Mouse (Mus musculus): ENCODE data around the gene Uri1. TPM values are rescaled to one million over a fixed set of nuclear protein-coding genes. Genes with fewer than 3 reads are reported as not detected.

Gene Uri1
- polyA plus RNA-seq, 1 experiment from 2014 or later: 44.4 TPM

- Histone ChIP-seq H3K36me3 (replicated peaks) (no peaks in the 10 kb centered on the region), H3K27ac (no peak overlapping the region), H3K9me3 (no peaks in the 10 kb centered on the region), H3K4me3 (no peak overlapping the region), H3K27me3 (ENCODE audit: poor library complexity, severe bottlenecking) (no peaks in the 10 kb centered on the region), H3K4me1 (no peaks in the 10 kb centered on the region)
- WGBS: 41% methylated on average over 6 of the region's 6 CpGs
- DNase-seq (ENCODE audit: extremely low spot score, low spot score): no peak
Measured at GRCm38 (mm10) chr7:38030606-38031005, 7.3 kb upstream of the Uri1 start.

- WGBS: 85% methylated on average over 2 of the region's 2 CpGs
- no peaks in the 10 kb centered on the region for H3K9me3 ChIP-seq
- no peaks in the 10 kb centered on the region for H3K4me1 ChIP-seq
- H3K36me3 ChIP-seq (replicated peaks): no peaks in the 10 kb centered on the region
- no peak for DNase-seq (ENCODE audit: extremely low spot score, low spot score)
- no peak overlapping the region for H3K27ac ChIP-seq
- no peaks in the 10 kb centered on the region for H3K27me3 ChIP-seq (ENCODE audit: poor library complexity, severe bottlenecking)
- H3K4me3 ChIP-seq: no peak overlapping the region
Measured at GRCm38 (mm10) chr7:38029986-38030385, 6.6 kb upstream of the Uri1 start.

- no peaks in the 10 kb centered on the region for H3K4me1 ChIP-seq
- 66% methylated on average over 5 of the region's 5 CpGs for WGBS
- H3K36me3 ChIP-seq (replicated peaks): no peaks in the 10 kb centered on the region
- H3K27me3 ChIP-seq (ENCODE audit: poor library complexity, severe bottlenecking): no peaks in the 10 kb centered on the region
- no peak overlapping the region for H3K27ac ChIP-seq
- DNase-seq (ENCODE audit: extremely low spot score, low spot score): no peak
- no peak overlapping the region for H3K4me3 ChIP-seq
- no peaks in the 10 kb centered on the region for H3K9me3 ChIP-seq
Measured at GRCm38 (mm10) chr7:38029083-38029482, 5.7 kb upstream of the Uri1 start.

GRCm38 (mm10) chr7:38027940-38028600, 4.7 kb upstream of the Uri1 start:
- no peaks in the 10 kb centered on the region for H3K4me1 ChIP-seq
- H3K9me3 ChIP-seq: no peaks in the 10 kb centered on the region
- H3K36me3 ChIP-seq (replicated peaks): no peaks in the 10 kb centered on the region
- H3K4me3 ChIP-seq: no peak overlapping the region
- WGBS: 88% methylated on average over 7 of the region's 7 CpGs
- DNase-seq (ENCODE audit: extremely low spot score, low spot score): no peak
- H3K27ac ChIP-seq: no peak overlapping the region
- no peaks in the 10 kb centered on the region for H3K27me3 ChIP-seq (ENCODE audit: poor library complexity, severe bottlenecking)

GRCm38 (mm10) chr7:38024839-38025238, 1.5 kb upstream of the Uri1 start:
- Histone ChIP-seq H3K4me3 (no peak overlapping the region), H3K4me1 (peaks cover 4% of the 10 kb centered on the region; the same call in 1 of the 2 replicates)
- WGBS: 84% methylated on average over 4 of the region's 4 CpGs

GRCm38 (mm10) chr7:38019770-38020169, 3.6 kb downstream of the Uri1 start:
- Histone ChIP-seq H3K36me3 (replicated peaks) (no peaks in the 10 kb centered on the region), H3K4me3 (peak overlapping the region; percentile 96), H3K4me1 (peaks cover 33% of the 10 kb centered on the region), H3K27ac (peak overlapping the region; percentile 96), H3K27me3 (ENCODE audit: poor library complexity, severe bottlenecking) (no peaks in the 10 kb centered on the region), H3K9me3 (no peaks in the 10 kb centered on the region)
- no peak for DNase-seq (ENCODE audit: extremely low spot score, low spot score)
- 36% methylated on average over 2 of the region's 2 CpGs for WGBS

More at GRCm38 (mm10) chr7:38024839-38025238, 1.5 kb upstream of the Uri1 start:
- Histone ChIP-seq H3K36me3 (replicated peaks) (no peaks in the 10 kb centered on the region), H3K27me3 (ENCODE audit: poor library complexity, severe bottlenecking) (no peaks in the 10 kb centered on the region), H3K9me3 (no peaks in the 10 kb centered on the region), H3K27ac (no peak overlapping the region)
- no peak for DNase-seq (ENCODE audit: extremely low spot score, low spot score)

- Histone ChIP-seq H3K27me3 (ENCODE audit: poor library complexity, severe bottlenecking) (no peaks in the 10 kb centered on the region), H3K4me1 (peaks cover 33% of the 10 kb centered on the region), H3K36me3 (replicated peaks) (no peaks in the 10 kb centered on the region), H3K27ac (peak overlapping the region; percentile 96), H3K4me3 (peak overlapping the region; percentile 96), H3K9me3 (no peaks in the 10 kb centered on the region)
- DNase-seq (ENCODE audit: extremely low spot score, low spot score): peak; percentile 83
- WGBS: under 1% methylated on average over 44 of the region's 49 CpGs
Measured at GRCm38 (mm10) chr7:38019369-38019749, 4.0 kb downstream of the Uri1 start.

GRCm38 (mm10) chr7:38018416-38019368, 4.7 kb downstream of the Uri1 start:
- WGBS: under 1% methylated on average over 67 of the region's 67 CpGs
- Histone ChIP-seq H3K36me3 (replicated peaks) (no peaks in the 10 kb centered on the region), H3K9me3 (no peaks in the 10 kb centered on the region), H3K4me1 (peaks cover 33% of the 10 kb centered on the region), H3K4me3 (peak overlapping the region; percentile 96), H3K27me3 (ENCODE audit: poor library complexity, severe bottlenecking) (no peaks in the 10 kb centered on the region), H3K27ac (peak overlapping the region; percentile 96)
- DNase-seq (ENCODE audit: extremely low spot score, low spot score): peak; percentile 76

GRCm38 (mm10) chr7:38015356-38015755, 8.0 kb downstream of the Uri1 start:
- Histone ChIP-seq H3K27ac (no peak overlapping the region), H3K27me3 (ENCODE audit: poor library complexity, severe bottlenecking) (no peaks in the 10 kb centered on the region), H3K9me3 (no peaks in the 10 kb centered on the region), H3K36me3 (replicated peaks) (no peaks in the 10 kb centered on the region), H3K4me3 (no peak overlapping the region), H3K4me1 (peaks cover 33% of the 10 kb centered on the region)
- DNase-seq (ENCODE audit: extremely low spot score, low spot score): no peak
- WGBS: 76% methylated on average over 5 of the region's 5 CpGs

GRCm38 (mm10) chr7:38013946-38014345, 9.4 kb downstream of the Uri1 start:
- 87% methylated on average over 3 of the region's 3 CpGs for WGBS
- no peak for DNase-seq (ENCODE audit: extremely low spot score, low spot score)
- Histone ChIP-seq H3K27ac (no peak overlapping the region), H3K4me3 (no peak overlapping the region), H3K9me3 (no peaks in the 10 kb centered on the region), H3K27me3 (ENCODE audit: poor library complexity, severe bottlenecking) (no peaks in the 10 kb centered on the region), H3K36me3 (replicated peaks) (no peaks in the 10 kb centered on the region), H3K4me1 (peaks cover 23% of the 10 kb centered on the region)

- peaks cover 16% of the 10 kb centered on the region for H3K4me1 ChIP-seq
- no peak overlapping the region for H3K27ac ChIP-seq
- WGBS: 95% methylated on average over 4 of the region's 4 CpGs
- no peak for DNase-seq (ENCODE audit: extremely low spot score, low spot score)
- no peaks in the 10 kb centered on the region for H3K9me3 ChIP-seq
- H3K4me3 ChIP-seq: no peak overlapping the region
- no peaks in the 10 kb centered on the region for H3K27me3 ChIP-seq (ENCODE audit: poor library complexity, severe bottlenecking)
- no peaks in the 10 kb centered on the region for H3K36me3 ChIP-seq (replicated peaks)
Measured at GRCm38 (mm10) chr7:38012811-38013210, 10.5 kb downstream of the Uri1 start.

GRCm38 (mm10) chr7:38008359-38008758, 15.0 kb downstream of the Uri1 start:
- Histone ChIP-seq H3K9me3 (no peaks in the 10 kb centered on the region), H3K36me3 (replicated peaks) (no peaks in the 10 kb centered on the region), H3K27me3 (ENCODE audit: poor library complexity, severe bottlenecking) (no peaks in the 10 kb centered on the region), H3K4me1 (peaks cover 4% of the 10 kb centered on the region; the same call in 1 of the 2 replicates), H3K27ac (no peak overlapping the region), H3K4me3 (no peak overlapping the region)
- no peak for DNase-seq (ENCODE audit: extremely low spot score, low spot score)
- WGBS: 91% methylated on average over 6 of the region's 6 CpGs

- Histone ChIP-seq H3K9me3 (no peaks in the 10 kb centered on the region), H3K27ac (no peak overlapping the region), H3K4me3 (no peak overlapping the region), H3K27me3 (ENCODE audit: poor library complexity, severe bottlenecking) (no peaks in the 10 kb centered on the region), H3K4me1 (peaks cover 4% of the 10 kb centered on the region; the same call in 1 of the 2 replicates), H3K36me3 (replicated peaks) (no peaks in the 10 kb centered on the region)
- no peak for DNase-seq (ENCODE audit: extremely low spot score, low spot score)
- 90% methylated on average over 2 of the region's 2 CpGs for WGBS
Measured at GRCm38 (mm10) chr7:38002451-38002850, 20.9 kb downstream of the Uri1 start.
